Mouse (Mus musculus) liver, embryonic 14.5 days (tissue): Measurements from ENCODE around the gene Itih4.

Experiments used
- CTCF ChIP-seq: IDR thresholded peaks from 2 replicates; pipeline ENCODE4 v1.5.1; 2016; ENCODE audit warnings: antibody characterized with exemption, low read depth, control low read depth
- EP300 ChIP-seq: IDR thresholded peaks from 2 replicates; pipeline ENCODE4 v1.6.1; 2016; ENCODE audit warnings: antibody characterized with exemption, low read depth

- TF ChIP-seq CTCF (no peak), EP300 (no peak)
These were observed 11.0 kb upstream of the Itih4 start for GRCm38 (mm10) chr14:30875130-30875865.
